Mouse (Mus musculus): ENCODE measurements around the gene Hnrnpll. TPM values are rescaled to one million over a fixed set of nuclear protein-coding genes. Genes with fewer than 3 reads are reported as not detected.

The Hnrnpll gene
- polyA plus RNA-seq, 1 experiment from 2014 or later, result 52.3 TPM

DNA sequence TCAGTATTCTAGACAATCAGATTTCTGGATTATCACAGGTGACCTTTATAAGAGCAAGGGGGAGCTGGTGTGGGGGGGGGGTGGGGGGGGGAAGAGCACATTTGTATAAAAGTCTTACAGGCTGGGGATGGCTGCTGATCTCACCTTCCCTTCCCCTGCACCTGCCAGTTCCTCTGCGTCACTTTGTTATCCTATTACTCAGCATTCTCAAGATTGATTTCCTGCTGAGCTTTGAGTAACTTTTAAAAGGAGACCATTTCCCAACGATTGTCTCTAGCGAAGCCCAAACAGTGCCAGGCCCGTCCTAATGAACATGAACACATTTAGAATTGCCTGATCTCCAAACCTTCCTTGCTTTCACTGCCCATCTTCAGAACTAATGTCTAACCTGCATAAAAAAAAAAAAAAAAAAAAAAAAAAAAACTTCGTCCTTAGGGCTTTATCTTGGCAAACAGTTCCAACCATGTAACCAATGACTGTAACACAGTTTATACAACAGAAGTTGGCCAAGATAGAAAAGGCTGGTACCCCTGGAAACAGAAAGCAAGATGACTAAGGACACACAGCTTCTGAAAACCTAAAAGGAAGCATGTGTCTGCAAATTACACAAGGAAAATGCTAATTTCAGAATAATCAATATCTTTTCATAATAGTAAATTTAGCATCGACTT, 29.9 kb upstream of the Hnrnpll start:
- Histone ChIP-seq H3K27ac (replicated peaks in 1 of 2; ENCODE audit: control insufficient read depth in 1 of 2, insufficient read depth in 1 of 2, low read depth in 2 of 2, low read length in 2 of 2) (no peak overlapping the region), H3K4me1 (ENCODE audit: control insufficient read depth in 2 of 2, insufficient read depth in 2 of 2, low read length in 2 of 2) (peaks cover 5 to 6% of the 10 kb centered on the region in 2 experiments; a peak in 3 of 4 replicates), H3K4me2 (ENCODE audit: low read length) (no peak overlapping the region), H3K4me3 (ENCODE audit: control insufficient read depth in 1 of 2, insufficient read depth in 1 of 2, low read depth in 1 of 2, low read length in 2 of 2) (no peak overlapping the region), H3K9ac (ENCODE audit: low read length) (no peak overlapping the region), H3K9me3 (ENCODE audit: control insufficient read depth, low read length) (no peaks in the 10 kb centered on the region), H3K27me3 (ENCODE audit: control insufficient read depth, insufficient read depth, low read length) (no peaks in the 10 kb centered on the region), H3K36me3 (ENCODE audit: control insufficient read depth, insufficient read depth, low read length) (no peaks in the 10 kb centered on the region)
- WGBS, result 48% methylated on average over 6 of the region's 6 CpGs
- no peak for ATAC-seq (ENCODE audit: insufficient number of reproducible peaks, insufficient read depth, low FRiP score, low read depth)

DNA sequence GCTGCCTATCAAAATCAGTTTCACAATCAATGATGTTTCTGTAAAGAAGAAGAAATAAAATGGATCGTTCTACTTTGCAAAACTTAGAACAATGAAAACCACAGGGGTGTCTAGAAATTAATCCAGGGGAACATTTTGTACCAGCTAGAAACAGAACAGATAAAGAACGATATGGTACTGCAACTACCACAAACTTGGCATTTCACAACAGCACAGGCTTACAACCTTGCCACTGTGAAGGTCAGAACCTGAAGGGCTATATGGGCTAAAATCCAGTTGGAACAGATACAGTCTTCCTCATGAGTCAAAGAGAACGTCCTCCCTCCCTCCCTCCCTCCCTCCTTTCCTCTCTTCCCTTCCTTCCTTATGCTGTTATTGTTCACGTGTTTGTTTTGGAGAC, 28.4 kb upstream of the Hnrnpll start:
- H3K4me2 ChIP-seq (ENCODE audit: low read length), result no peak overlapping the region
- H3K9me3 ChIP-seq (ENCODE audit: control insufficient read depth, low read length), result no peaks in the 10 kb centered on the region
- no peak overlapping the region for H3K4me3 ChIP-seq (ENCODE audit: control insufficient read depth in 1 of 2, insufficient read depth in 1 of 2, low read depth in 1 of 2, low read length in 2 of 2)
- no peak overlapping the region for H3K27ac ChIP-seq (replicated peaks in 1 of 2; ENCODE audit: control insufficient read depth in 1 of 2, insufficient read depth in 1 of 2, low read depth in 2 of 2, low read length in 2 of 2)
- H3K27me3 ChIP-seq (ENCODE audit: control insufficient read depth, insufficient read depth, low read length), result no peaks in the 10 kb centered on the region
- ATAC-seq (ENCODE audit: insufficient number of reproducible peaks, insufficient read depth, low FRiP score, low read depth), result no peak
- H3K4me1 ChIP-seq (ENCODE audit: control insufficient read depth in 2 of 2, insufficient read depth in 2 of 2, low read length in 2 of 2), result peaks cover 0 to under 1% of the 10 kb centered on the region in 2 experiments; a peak in 1 of 4 replicates
- 65% methylated on average over 4 of the region's 4 CpGs for WGBS
- no peak overlapping the region for H3K9ac ChIP-seq (ENCODE audit: low read length)
- H3K36me3 ChIP-seq (ENCODE audit: control insufficient read depth, insufficient read depth, low read length), result no peaks in the 10 kb centered on the region

DNA sequence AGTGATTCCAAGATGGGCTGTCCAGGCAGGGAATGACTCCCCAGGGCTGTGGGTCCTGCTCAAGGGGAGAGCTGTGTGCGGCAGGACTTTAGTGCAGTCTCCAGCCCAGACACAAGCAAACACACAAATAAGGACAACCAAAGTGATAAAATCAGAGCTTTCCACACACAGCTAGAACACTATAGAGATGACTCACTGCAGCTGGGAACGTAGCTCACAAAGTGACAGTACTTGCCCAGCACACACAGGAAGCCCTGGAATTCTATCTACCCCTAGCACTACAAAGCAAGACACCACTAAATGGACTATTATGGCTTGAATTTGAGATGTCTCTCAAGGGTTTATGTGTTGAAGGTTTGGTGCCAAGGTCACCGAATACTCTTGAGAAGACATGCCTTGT, 26.0 kb upstream of the Hnrnpll start:
- Histone ChIP-seq H3K4me2 (ENCODE audit: low read length) (no peak overlapping the region), H3K9me3 (ENCODE audit: control insufficient read depth, low read length) (no peaks in the 10 kb centered on the region), H3K9ac (ENCODE audit: low read length) (no peak overlapping the region), H3K27me3 (ENCODE audit: control insufficient read depth, insufficient read depth, low read length) (no peaks in the 10 kb centered on the region), H3K27ac (replicated peaks in 1 of 2; ENCODE audit: control insufficient read depth in 1 of 2, insufficient read depth in 1 of 2, low read depth in 2 of 2, low read length in 2 of 2) (no peak overlapping the region), H3K4me1 (ENCODE audit: control insufficient read depth in 2 of 2, insufficient read depth in 2 of 2, low read length in 2 of 2) (peaks cover 3 to 8% of the 10 kb centered on the region in 2 experiments; a peak in 3 of 4 replicates), H3K4me3 (ENCODE audit: control insufficient read depth in 1 of 2, insufficient read depth in 1 of 2, low read depth in 1 of 2, low read length in 2 of 2) (no peak overlapping the region), H3K36me3 (ENCODE audit: control insufficient read depth, insufficient read depth, low read length) (no peaks in the 10 kb centered on the region)
- 69% methylated on average over 3 of the region's 3 CpGs for WGBS
- ATAC-seq (ENCODE audit: insufficient number of reproducible peaks, insufficient read depth, low FRiP score, low read depth), result no peak

DNA sequence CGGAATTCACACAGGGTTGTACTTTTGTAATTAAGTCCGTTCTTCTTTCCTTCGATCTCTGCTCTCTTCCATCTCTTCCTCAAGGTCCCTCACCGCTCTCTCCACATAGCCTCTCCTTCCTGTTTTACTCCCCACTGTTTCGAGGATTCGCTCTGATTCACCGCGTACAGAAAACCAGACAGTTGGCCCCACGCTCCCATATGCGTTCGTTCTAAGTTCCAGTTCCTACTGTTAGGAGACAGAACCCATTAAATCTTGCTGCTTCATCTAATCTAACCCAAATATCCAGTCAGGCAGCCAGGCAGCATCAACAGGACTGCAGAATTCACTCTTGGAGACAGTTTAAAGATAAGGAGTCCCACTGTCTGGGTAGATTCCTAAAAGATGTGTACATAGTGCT, 24.5 kb upstream of the Hnrnpll start:
- Histone ChIP-seq H3K27me3 (ENCODE audit: control insufficient read depth, insufficient read depth, low read length) (no peaks in the 10 kb centered on the region), H3K27ac (replicated peaks in 1 of 2; ENCODE audit: control insufficient read depth in 1 of 2, insufficient read depth in 1 of 2, low read depth in 2 of 2, low read length in 2 of 2) (no peak overlapping the region), H3K4me2 (ENCODE audit: low read length) (no peak overlapping the region), H3K9me3 (ENCODE audit: control insufficient read depth, low read length) (no peaks in the 10 kb centered on the region), H3K36me3 (ENCODE audit: control insufficient read depth, insufficient read depth, low read length) (no peaks in the 10 kb centered on the region), H3K4me3 (ENCODE audit: control insufficient read depth in 1 of 2, insufficient read depth in 1 of 2, low read depth in 1 of 2, low read length in 2 of 2) (no peak overlapping the region), H3K9ac (ENCODE audit: low read length) (no peak overlapping the region), H3K4me1 (ENCODE audit: control insufficient read depth in 2 of 2, insufficient read depth in 2 of 2, low read length in 2 of 2) (peaks cover 3 to 8% of the 10 kb centered on the region in 2 experiments; a peak in 3 of 4 replicates)
- 81% methylated on average over 11 of the region's 11 CpGs for WGBS
- ATAC-seq (ENCODE audit: insufficient number of reproducible peaks, insufficient read depth, low FRiP score, low read depth), result no peak

DNA sequence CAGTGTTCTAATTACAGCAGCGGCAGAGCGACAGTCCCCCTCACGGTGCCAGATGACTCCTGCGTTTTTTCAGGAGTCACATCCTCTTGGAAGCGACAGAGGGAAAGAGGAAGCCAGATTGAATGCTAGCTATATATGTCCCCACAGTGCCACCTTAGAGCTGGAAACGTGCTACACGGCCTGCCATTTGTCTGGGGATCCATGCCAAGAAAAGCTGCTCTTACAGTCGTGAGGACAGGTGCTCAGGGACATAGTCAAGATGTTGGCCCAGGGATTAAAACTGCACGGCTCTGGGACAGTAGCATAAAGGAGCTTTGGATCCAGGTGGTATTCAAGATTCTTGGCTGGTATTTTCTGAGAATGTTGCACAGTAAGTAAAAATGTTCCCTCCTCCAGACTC, 22.3 kb upstream of the Hnrnpll start:
- Histone ChIP-seq H3K36me3 (ENCODE audit: control insufficient read depth, insufficient read depth, low read length) (no peaks in the 10 kb centered on the region), H3K4me1 (ENCODE audit: control insufficient read depth in 2 of 2, insufficient read depth in 2 of 2, low read length in 2 of 2) (peaks cover 3 to 8% of the 10 kb centered on the region in 2 experiments; a peak in 3 of 4 replicates), H3K9ac (ENCODE audit: low read length) (0 out of 2 replicates have a peak overlapping the region, but pooled peaks have one; percentile 3), H3K9me3 (ENCODE audit: control insufficient read depth, low read length) (no peaks in the 10 kb centered on the region), H3K4me2 (ENCODE audit: low read length) (peak overlapping the region; percentile 3; the same call in 1 of the 2 replicates), H3K27me3 (ENCODE audit: control insufficient read depth, insufficient read depth, low read length) (no peaks in the 10 kb centered on the region), H3K27ac (replicated peaks in 1 of 2; ENCODE audit: control insufficient read depth in 1 of 2, insufficient read depth in 1 of 2, low read depth in 2 of 2, low read length in 2 of 2) (no peak overlapping the region), H3K4me3 (ENCODE audit: control insufficient read depth in 1 of 2, insufficient read depth in 1 of 2, low read depth in 1 of 2, low read length in 2 of 2) (no peak overlapping the region)
- no peak for ATAC-seq (ENCODE audit: insufficient number of reproducible peaks, insufficient read depth, low FRiP score, low read depth)
- 22% methylated on average over 9 of the region's 9 CpGs for whole genome bisulfite sequencing

DNA sequence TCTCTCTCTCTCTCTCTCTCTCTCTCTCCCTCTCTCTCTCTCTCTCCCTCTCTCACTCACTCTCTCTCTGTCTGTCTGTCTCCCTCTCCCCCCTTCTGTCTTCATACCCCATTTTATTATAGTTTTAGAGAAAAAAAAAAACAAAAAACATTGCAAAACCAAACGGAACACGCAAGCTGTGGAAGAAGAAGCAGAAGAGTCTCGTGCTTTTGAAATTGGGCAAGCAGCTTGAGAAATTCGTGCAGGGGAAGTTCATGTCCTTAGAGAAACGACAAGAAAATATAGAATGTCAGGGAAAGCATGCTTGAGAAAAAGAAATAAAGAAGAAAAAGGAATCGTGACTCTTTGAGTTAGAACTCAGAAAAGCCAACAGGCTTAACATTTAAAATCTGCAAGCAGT, 21.1 kb upstream of the Hnrnpll start:
- H3K9me3 ChIP-seq (ENCODE audit: control insufficient read depth, low read length), result no peaks in the 10 kb centered on the region
- peaks cover 3 to 8% of the 10 kb centered on the region in 2 experiments; a peak in 3 of 4 replicates for H3K4me1 ChIP-seq (ENCODE audit: control insufficient read depth in 2 of 2, insufficient read depth in 2 of 2, low read length in 2 of 2)
- H3K27ac ChIP-seq (replicated peaks in 1 of 2; ENCODE audit: control insufficient read depth in 1 of 2, insufficient read depth in 1 of 2, low read depth in 2 of 2, low read length in 2 of 2), result no peak overlapping the region
- WGBS, result 73% methylated on average over 6 of the region's 6 CpGs
- no peaks in the 10 kb centered on the region for H3K36me3 ChIP-seq (ENCODE audit: control insufficient read depth, insufficient read depth, low read length)
- H3K27me3 ChIP-seq (ENCODE audit: control insufficient read depth, insufficient read depth, low read length), result no peaks in the 10 kb centered on the region
- H3K9ac ChIP-seq (ENCODE audit: low read length), result no peak overlapping the region
- H3K4me2 ChIP-seq (ENCODE audit: low read length), result no peak overlapping the region
- no peak overlapping the region for H3K4me3 ChIP-seq (ENCODE audit: control insufficient read depth in 1 of 2, insufficient read depth in 1 of 2, low read depth in 1 of 2, low read length in 2 of 2)
- no peak for ATAC-seq (ENCODE audit: insufficient number of reproducible peaks, insufficient read depth, low FRiP score, low read depth)

DNA sequence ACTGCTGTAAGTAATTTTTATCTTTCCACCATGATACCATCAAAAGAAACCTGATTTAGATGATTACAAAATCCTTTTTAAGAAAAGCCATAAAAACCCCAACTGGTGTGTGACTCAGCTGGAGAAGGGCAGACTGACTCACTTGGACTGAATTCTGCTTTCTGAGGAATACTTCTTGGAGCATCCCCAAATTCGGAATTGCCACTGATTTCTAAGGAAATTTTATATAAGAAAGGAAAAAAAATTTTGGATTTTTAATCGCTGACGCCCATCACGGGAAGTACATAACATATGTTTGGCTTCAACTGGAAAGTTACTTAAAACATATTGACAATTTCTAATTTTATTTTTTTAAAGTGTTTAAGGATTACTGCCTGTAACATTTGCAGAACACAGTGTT, 16.6 kb upstream of the Hnrnpll start:
- Histone ChIP-seq H3K27me3 (ENCODE audit: control insufficient read depth, insufficient read depth, low read length) (no peaks in the 10 kb centered on the region), H3K4me1 (ENCODE audit: control insufficient read depth in 2 of 2, insufficient read depth in 2 of 2, low read length in 2 of 2) (no peaks in the 10 kb centered on the region), H3K9me3 (ENCODE audit: control insufficient read depth, low read length) (no peaks in the 10 kb centered on the region), H3K27ac (replicated peaks in 1 of 2; ENCODE audit: control insufficient read depth in 1 of 2, insufficient read depth in 1 of 2, low read depth in 2 of 2, low read length in 2 of 2) (no peak overlapping the region), H3K4me3 (ENCODE audit: control insufficient read depth in 1 of 2, insufficient read depth in 1 of 2, low read depth in 1 of 2, low read length in 2 of 2) (no peak overlapping the region), H3K9ac (ENCODE audit: low read length) (no peak overlapping the region), H3K4me2 (ENCODE audit: low read length) (no peak overlapping the region), H3K36me3 (ENCODE audit: control insufficient read depth, insufficient read depth, low read length) (no peaks in the 10 kb centered on the region)
- WGBS, result 84% methylated on average over 4 of the region's 4 CpGs
- no peak for ATAC-seq (ENCODE audit: insufficient number of reproducible peaks, insufficient read depth, low FRiP score, low read depth)

DNA sequence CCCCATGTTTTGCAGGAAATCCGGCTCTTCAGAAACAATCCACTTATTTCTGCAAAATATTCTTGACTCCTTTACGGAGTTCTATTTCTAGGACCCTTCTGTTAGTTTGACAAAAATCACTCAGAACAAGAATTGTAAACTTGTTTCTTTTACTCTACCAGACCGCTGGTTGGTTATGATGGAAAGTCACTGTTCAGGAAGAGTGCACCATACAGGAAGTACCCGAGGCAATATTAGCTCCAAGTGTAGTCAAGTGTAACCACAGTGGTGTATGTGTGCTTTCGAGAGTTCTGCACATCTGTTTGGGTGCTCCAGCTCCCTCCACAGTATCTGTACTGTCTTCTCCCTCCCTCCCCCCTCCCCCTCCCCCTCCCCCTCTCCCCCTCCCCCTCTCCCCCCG, 5.1 kb upstream of the Hnrnpll start:
- H3K4me2 ChIP-seq (ENCODE audit: low read length), result no peak overlapping the region
- H3K27ac ChIP-seq (replicated peaks in 1 of 2; ENCODE audit: control insufficient read depth in 1 of 2, insufficient read depth in 1 of 2, low read depth in 2 of 2, low read length in 2 of 2), result no peak overlapping the region
- no peak for ATAC-seq (ENCODE audit: insufficient number of reproducible peaks, insufficient read depth, low FRiP score, low read depth)
- 88% methylated on average over 5 of the region's 6 CpGs for WGBS
- no peak overlapping the region for H3K4me3 ChIP-seq (ENCODE audit: control insufficient read depth in 1 of 2, insufficient read depth in 1 of 2, low read depth in 1 of 2, low read length in 2 of 2)
- H3K9me3 ChIP-seq (ENCODE audit: control insufficient read depth, low read length), result no peaks in the 10 kb centered on the region
- peaks cover 2 to 8% of the 10 kb centered on the region in 2 experiments; a peak in 3 of 4 replicates for H3K4me1 ChIP-seq (ENCODE audit: control insufficient read depth in 2 of 2, insufficient read depth in 2 of 2, low read length in 2 of 2)
- no peaks in the 10 kb centered on the region for H3K27me3 ChIP-seq (ENCODE audit: control insufficient read depth, insufficient read depth, low read length)
- H3K36me3 ChIP-seq (ENCODE audit: control insufficient read depth, insufficient read depth, low read length), result no peaks in the 10 kb centered on the region
- H3K9ac ChIP-seq (ENCODE audit: low read length), result no peak overlapping the region
